Mouse (Mus musculus) olfactory bulb, adult 2 months (tissue): Measurements from ENCODE around the gene Sh3d21.

Experiments used
- CTCF ChIP-seq: fragments of 200-500 bp; IDR thresholded peaks from 2 replicates; pipeline ENCODE4 v1.5.1; 2012; ENCODE audit warnings: low read depth, mild to moderate bottlenecking, low read length, moderate library complexity; ENCODE audit not compliant: insufficient read depth
- POLR2A ChIP-seq: fragments of 200-500 bp; IDR thresholded peaks from 2 replicates; pipeline ENCODE4 v1.6.1; 2012; ENCODE audit warnings: mild to moderate bottlenecking, low read depth, low read length, moderate library complexity; ENCODE audit not compliant: insufficient read depth

DNA sequence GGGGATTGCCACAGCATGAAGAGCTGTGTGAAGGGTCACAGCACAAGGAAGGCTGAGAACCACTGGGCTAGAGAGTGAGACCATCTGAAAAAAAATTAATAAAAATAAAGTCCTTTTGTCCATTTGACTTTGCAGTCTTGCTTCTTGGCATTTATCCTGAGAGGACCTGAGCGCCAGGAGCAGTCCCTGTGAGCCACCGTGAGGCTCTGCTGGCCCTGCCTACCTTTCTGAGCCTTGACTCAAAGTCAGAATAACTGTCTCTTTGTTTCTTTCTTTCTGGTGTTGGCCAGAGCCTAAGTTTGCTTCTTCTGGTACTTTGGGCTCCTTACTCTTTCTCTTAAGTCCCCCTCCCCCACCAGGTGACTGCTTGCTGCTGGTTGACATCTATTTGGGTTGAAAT, 42.8 kb downstream of the Sh3d21 start:
- no peak for TF ChIP-seq CTCF
- TF ChIP-seq POLR2A, result no peak
